Mouse (Mus musculus) left cerebral cortex, adult 6 months (tissue): Measurements from ENCODE around the gene 5430402E10Rik. TPM values are rescaled to one million over a fixed set of nuclear protein-coding genes. Genes with fewer than 3 reads are reported as not detected.

Source experiments
- long read RNA-seq, 2 experiments: library from polyadenylated mRNA; unstranded; transcript quantifications; one replicate each; pipeline ENCODE4 v2.0.0; 2019 to 2020
- polyA plus RNA-seq: library from polyadenylated mRNA; unstranded; fragments of <200 nt; fragmentation: Nextera tagmentation; gene quantifications from 2 replicates; pipeline ENCODE4 v1.2.3, GENCODE M21; 2021

The 5430402E10Rik gene
- polyA plus RNA-seq = not detected in 2 replicates
- long read RNA-seq, experiment 1 = 0 reads
- long read RNA-seq, experiment 2 = 0 reads

DNA sequence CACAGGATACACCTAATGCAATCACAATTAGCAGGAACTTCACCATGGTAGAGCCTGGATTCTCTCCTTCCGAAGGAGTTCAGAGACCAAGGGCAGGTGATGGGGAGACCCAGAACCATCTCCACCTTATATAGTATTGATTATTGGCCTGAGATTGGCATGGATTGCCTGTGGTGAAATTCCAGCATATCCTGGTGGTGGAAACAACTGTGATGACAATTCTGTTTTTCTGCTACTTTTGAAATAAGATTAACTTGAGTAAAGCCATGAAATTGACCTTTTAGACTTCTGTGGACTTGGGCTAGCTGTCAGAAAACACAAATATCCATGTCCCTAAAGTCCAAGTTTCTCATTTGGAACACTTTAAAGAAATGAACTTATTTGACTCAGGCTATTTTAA is at the start of gene 5430402E10Rik:
TSS of gene 5430402E10Rik (minus strand) at position 101 of the 400 bp plus-strand sequence.

Other genes starting within 250 kb of the 5430402E10Rik start
- gene Prkx, start 128.8 kb downstream of the 5430402E10Rik start, polyA plus RNA-seq = 2.8 and 3.3 TPM in 2 replicates
- not detected in 2 replicates for gene Pbsn, start 71.4 kb downstream of the 5430402E10Rik start, polyA plus RNA-seq
- not detected in 2 replicates for gene Gm14744, start 60.3 kb downstream of the 5430402E10Rik start, polyA plus RNA-seq
- not detected in 2 replicates for gene Obp1a, start 166.3 kb upstream of the 5430402E10Rik start, polyA plus RNA-seq
- gene Gm5938, start 200.4 kb upstream of the 5430402E10Rik start, polyA plus RNA-seq = not detected in 2 replicates